29 mouse cellular contexts compared by ENCODE assay signal in genomic region chr19:30563876-30564275, GRCm38 (mm10). TPM values are rescaled to one million over a fixed set of nuclear protein-coding genes. Genes with fewer than 3 reads are reported as not detected.
"Had no signal": no experiment of that assay in that cellular context is flagged by ENCODE, and none has a peak within 500 bp of the region (broad histone marks: within the 10 kb centered on the region; RNA-seq: fewer than 3 reads in every experiment).

No protein-coding gene starts in this region.

- H3K4me3 ChIP-seq: embryonic facial prominence, embryonic 12.5 days; embryonic facial prominence, embryonic 13.5 days; embryonic facial prominence, embryonic 15.5 days; erythroblast, embryonic 14.5 days; forebrain, embryonic 10.5 days; forebrain, embryonic 12.5 days; forebrain, embryonic 13.5 days; forebrain, embryonic 15.5 days; gastrocnemius, adult 2 months; heart, adult 2 months; heart, embryonic 10.5 days had no signal

- DNase-seq: cerebellum, adult 8-10 months; cerebellum, adult 9-10 months; cerebellum, adult 9-11 months; cerebellum, postnatal 10 days; cerebellum, postnatal 14 days; cerebellum, postnatal 25 days; cerebellum, postnatal 36 days; embryo, embryonic 11 days; forebrain, postnatal 0 days; gastrocnemius, adult 2 months; gastrocnemius, postnatal 10 days; gastrocnemius, postnatal 14 days; gastrocnemius, postnatal 25 days; gastrocnemius, postnatal 36 days; heart, adult 11 months; heart, adult 18-20 months; heart, adult 2 months had no signal

- H3K4me1 ChIP-seq: embryonic facial prominence, embryonic 13.5 days; embryonic facial prominence, embryonic 15.5 days; forebrain, embryonic 12.5 days; forebrain, embryonic 13.5 days; forebrain, embryonic 15.5 days had no signal

- H3K27ac ChIP-seq: embryonic facial prominence, embryonic 12.5 days; embryonic facial prominence, embryonic 13.5 days; embryonic facial prominence, embryonic 15.5 days; forebrain, embryonic 10.5 days; forebrain, embryonic 12.5 days; forebrain, embryonic 13.5 days; forebrain, embryonic 15.5 days; gastrocnemius, adult 2 months; heart, adult 2 months; heart, embryonic 10.5 days had no signal

- H3K36me3 ChIP-seq: embryonic facial prominence, embryonic 12.5 days; embryonic facial prominence, embryonic 13.5 days; embryonic facial prominence, embryonic 15.5 days; forebrain, embryonic 10.5 days; forebrain, embryonic 12.5 days; forebrain, embryonic 15.5 days; heart, embryonic 10.5 days had no signal

- H3K27me3 ChIP-seq: embryonic facial prominence, embryonic 12.5 days; embryonic facial prominence, embryonic 13.5 days; embryonic facial prominence, embryonic 15.5 days; forebrain, embryonic 12.5 days; forebrain, embryonic 13.5 days; forebrain, embryonic 15.5 days had no signal

- H3K4me2 ChIP-seq: embryonic facial prominence, embryonic 12.5 days; embryonic facial prominence, embryonic 13.5 days; embryonic facial prominence, embryonic 15.5 days; forebrain, embryonic 12.5 days; forebrain, embryonic 13.5 days; forebrain, embryonic 15.5 days had no signal

- H3K9me3 ChIP-seq: embryonic facial prominence, embryonic 15.5 days; forebrain, embryonic 10.5 days; forebrain, embryonic 13.5 days; forebrain, embryonic 15.5 days; heart, embryonic 10.5 days had no signal

- H3K9ac ChIP-seq: embryonic facial prominence, embryonic 12.5 days; embryonic facial prominence, embryonic 13.5 days; embryonic facial prominence, embryonic 15.5 days; forebrain, embryonic 12.5 days; forebrain, embryonic 13.5 days; forebrain, embryonic 15.5 days; forebrain, postnatal 0 days had no signal

- ATAC-seq: forebrain, embryonic 13.5 days; forebrain, embryonic 14.5 days; forebrain, embryonic 15.5 days; forebrain, embryonic 16.5 days; forebrain, postnatal 0 days had no signal

RNA-seq across cellular contexts. Expression of gene Dkk1, which starts 14.4 kb away (rescaled TPM):
- polyA plus RNA-seq: cortical plate, adult 2 months; erythroblast, embryonic 14.5 days; heart, adult 2 months had no signal
